15 mouse cellular contexts compared by ENCODE assay signal in the genomic region with DNA sequence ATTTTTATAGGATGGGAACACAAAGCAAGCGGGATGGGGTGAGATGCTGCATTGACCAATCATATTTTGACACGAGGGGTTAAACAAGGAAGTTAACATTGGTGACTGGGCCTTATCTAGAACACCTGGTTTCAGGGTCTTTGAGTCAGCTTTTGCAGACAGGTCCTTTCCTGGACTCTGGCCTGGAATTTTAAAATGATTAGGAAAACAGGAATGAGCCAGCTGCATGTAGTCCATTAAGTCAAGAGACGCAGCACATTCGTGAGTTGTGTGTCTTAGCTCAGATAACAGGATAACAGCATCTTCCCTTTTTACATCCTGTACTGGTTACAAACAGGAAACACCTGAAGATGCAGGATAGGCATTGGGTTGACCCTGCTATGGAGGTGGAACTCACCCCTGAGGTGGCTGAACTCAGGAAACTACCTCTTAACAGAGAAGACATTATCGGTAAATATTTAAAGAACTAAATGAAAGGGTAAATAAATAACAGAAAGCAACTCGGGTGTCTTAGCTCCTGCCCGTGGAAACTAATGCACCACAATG. TPM values are rescaled to one million over a fixed set of nuclear protein-coding genes. Genes with fewer than 3 reads are reported as not detected.
DNase-seq lines count a peak whose midpoint lies in the region; ATAC-seq and TF ChIP-seq lines count a peak whose summit lies in the region.
"Had no signal": no experiment of that assay in that cellular context is flagged by ENCODE, and none has a peak within 500 bp of the region (broad histone marks: within the 10 kb centered on the region; RNA-seq: fewer than 3 reads in every experiment).

No protein-coding gene starts in this region.

- H3K9ac ChIP-seq in heart, postnatal 0 days (replicated peaks; ENCODE audit: low read depth, low read length), result no peak overlapping the region
- no peak overlapping the region for H3K9ac ChIP-seq in heart, embryonic 12.5 days

- H3K4me2 ChIP-seq in heart, postnatal 0 days (ENCODE audit: low read depth, low read length), result no peak overlapping the region
- H3K4me2 ChIP-seq in heart, embryonic 12.5 days, result no peak overlapping the region
- H3K4me2 ChIP-seq: midbrain, embryonic 11.5 days had no signal

- no peak for TF ChIP-seq POLR2A in lung, adult 2 months (IDR thresholded peaks at IDR 0.05; ENCODE audit: borderline replicate concordance, extremely low read depth, low read depth, low read length)

- TF ChIP-seq EP300 in heart, postnatal 0 days (IDR thresholded peaks at IDR 0.05; ENCODE audit: low read depth), result 0 out of 2 replicates have a peak, but pooled peaks have one; percentile 45

- H3K4me1 ChIP-seq in heart, postnatal 0 days (ENCODE audit: control insufficient read depth, insufficient read depth), result 0 out of 2 replicates have a peak, but pooled peaks cover 3% of the 10 kb centered on the region
- H3K4me1 ChIP-seq in heart, embryonic 12.5 days (replicated peaks), result 0 out of 2 replicates have a peak, but pooled peaks cover 4% of the 10 kb centered on the region
- peaks cover 4% of the 10 kb centered on the region; the same call in 1 of the 2 replicates for H3K4me1 ChIP-seq in lung, adult 2 months (ENCODE audit: control insufficient read depth, insufficient read depth, low read length)

- H3K36me3 ChIP-seq in heart, postnatal 0 days (replicated peaks; ENCODE audit: control insufficient read depth, insufficient read depth, low read length), result no peaks in the 10 kb centered on the region
- H3K36me3 ChIP-seq in heart, embryonic 12.5 days, result no peaks in the 10 kb centered on the region

- WGBS in heart, postnatal 0 days, result 61% methylated on average over 7 of the region's 7 CpGs
- 58% methylated on average over 7 of the region's 7 CpGs for WGBS in heart, embryonic 12.5 days
- WGBS in lung, adult 2 months, result 37% methylated on average over 7 of the region's 7 CpGs

- no peak for DNase-seq in heart, postnatal 0 days (ENCODE audit: low spot score)
- peak; percentile 11 for DNase-seq in lung, postnatal 10 days
- no peak for DNase-seq in lung, adult 2 months
- peak; percentile 16 to 21 for DNase-seq in heart, postnatal 10 days
- peak; percentile 14 for DNase-seq in thymus, postnatal 4 days
- DNase-seq: cerebellum, adult 8-10 months; left cerebral cortex, postnatal 4 days had no signal

- no peak for ATAC-seq in heart, postnatal 0 days (ENCODE audit: insufficient read depth, low read depth)
- no peak for ATAC-seq in heart, embryonic 12.5 days (ENCODE audit: insufficient number of reproducible peaks, low FRiP score)
- no peak for ATAC-seq in erythroid progenitor cell, adult 5-6 weeks (replicated peaks; ENCODE audit: low FRiP score, poor library complexity, severe bottlenecking)
- ATAC-seq: forebrain, embryonic 16.5 days had no signal

- H3K27me3 ChIP-seq in heart, postnatal 0 days (ENCODE audit: control insufficient read depth, insufficient read depth, low read length), result no peaks in the 10 kb centered on the region
- no peaks in the 10 kb centered on the region for H3K27me3 ChIP-seq in heart, embryonic 12.5 days (replicated peaks)

- no peak overlapping the region for H3K4me3 ChIP-seq in heart, postnatal 0 days (ENCODE audit: low read depth, low read length)
- no peak overlapping the region for H3K4me3 ChIP-seq in heart, embryonic 12.5 days
- H3K4me3 ChIP-seq in lung, adult 2 months (replicated peaks; ENCODE audit: extremely low read depth, low read depth, low read length), result no peak overlapping the region

- intact Hi-C loops in heart, postnatal 10 days (cut with DNase I), result loop anchor here (5.0 kb wide), 1 partner anchor 102 kb away; no protein-coding TSS in a partner anchor

- TF ChIP-seq CTCF in heart, postnatal 0 days (IDR thresholded peaks at IDR 0.05; ENCODE audit: low read depth), result no peak
- TF ChIP-seq CTCF in lung, adult 2 months (IDR thresholded peaks at IDR 0.05; ENCODE audit: insufficient read depth, low read length), result no peak

- H3K27ac ChIP-seq in heart, postnatal 0 days (ENCODE audit: low read depth), result no peak overlapping the region
- no peak overlapping the region for H3K27ac ChIP-seq in heart, embryonic 12.5 days (ENCODE audit: poor library complexity, severe bottlenecking)

- H3K9me3 ChIP-seq in heart, postnatal 0 days (replicated peaks; ENCODE audit: control insufficient read depth, low read length), result no peaks in the 10 kb centered on the region
- H3K9me3 ChIP-seq in heart, embryonic 12.5 days (replicated peaks), result no peaks in the 10 kb centered on the region

RNA-seq across cellular contexts. Expression of gene Rfpl4b, which starts 59.1 kb away (rescaled TPM):
- not detected in 2 replicates for total RNA-seq in heart, postnatal 0 days (2014; rRNA removed; ENCODE audit: low replicate concordance)
- not detected in 2 replicates for polyA plus RNA-seq in heart, postnatal 0 days (2015; fragmentation: Nextera tagmentation; extraction: Ambion mirVana)
- polyA plus RNA-seq in heart, embryonic 12.5 days (2016; fragmentation: Nextera tagmentation; extraction: Ambion mirVana), result not detected in 2 replicates
- polyA plus RNA-seq in lung, adult 2 months (2012; rRNA removed), result not detected in 2 replicates
- not detected for total RNA-seq in heart, postnatal 10 days (2021)
- not detected in 2 replicates for total RNA-seq in erythroid progenitor cell, adult 5-6 weeks (2015; ENCODE audit: low replicate concordance)
- not detected in 2 replicates for total RNA-seq in erythroid progenitor cell, adult 5-6 weeks (2017; ENCODE audit: low replicate concordance)
- total RNA-seq: gastrocnemius, postnatal 4 days; layer of hippocampus, postnatal 10 days; left cerebral cortex, postnatal 4 days had no signal
- polyA plus RNA-seq: embryonic facial prominence, embryonic 14.5 days; forebrain, embryonic 16.5 days; liver, embryonic 16.5 days; midbrain, embryonic 11.5 days had no signal

Comparison
In these comparisons a context has a peak if more than half of its experiments do, and no peak if none do; other contexts are left out.
1. DNase-seq: peak in lung, postnatal 10 days (single experiment), heart, postnatal 10 days (2 of 2) and thymus, postnatal 4 days (single experiment); none in heart, postnatal 0 days (single experiment) and lung, adult 2 months (single experiment).